In genomic region chr8:90908580-90909471, GRCm38 (mm10) we compare ENCODE assay signal across 7 mouse cellular contexts.
A peak's percentile ranks its signal among the peaks of the same experiment; 100 is the strongest.
DNase-seq lines count a peak whose midpoint lies in the region; ATAC-seq lines count a peak whose summit lies in the region.

No protein-coding gene starts in this region.

- under 1% methylated on average over 75 of the region's 89 CpGs for WGBS in midbrain, embryonic 10.5 days

- DNase-seq in adrenal gland, adult 18-20 months (ENCODE audit: low spot score in 2 of 2): peak; percentile 51 to 57
- peak; percentile 56 for DNase-seq in embryo, embryonic 10.5 days (ENCODE audit: low spot score)
- DNase-seq in gastrocnemius, postnatal 14 days: peak; percentile 56
- DNase-seq in left cerebral cortex, postnatal 4 days: peak; percentile 40
- peak; percentile 70 for DNase-seq in midbrain, embryonic 10.5 days (ENCODE audit: low spot score)
- DNase-seq in right cerebral cortex, postnatal 4 days: peak; percentile 54

- H3K27me3 ChIP-seq in midbrain, embryonic 10.5 days (ENCODE audit: low read depth, poor library complexity, severe bottlenecking): peaks cover 32% of the 10 kb centered on the region

- no peaks in the 10 kb centered on the region for H3K36me3 ChIP-seq in midbrain, embryonic 10.5 days

- intact Hi-C loops in gastrocnemius, postnatal 14 days (cut with DNase I; ENCODE audit: low total_unique reads): no loop called here
- intact Hi-C loops in left cerebral cortex, postnatal 4 days (cut with DNase I): loop anchor here (5.0 to 10.0 kb wide), 2 partner anchors 46 to 82 kb away; partner anchors contain the start of gene Chd9

- ATAC-seq in inflammation-experienced regulatory T-cells, adult 6 months: peak; percentile 36

- peak overlapping the region; percentile 97 for H3K27ac ChIP-seq in midbrain, embryonic 10.5 days (replicated peaks)

- H3K4me3 ChIP-seq in midbrain, embryonic 10.5 days: peak overlapping the region; percentile 97

- H3K4me1 ChIP-seq in midbrain, embryonic 10.5 days: peaks cover 38% of the 10 kb centered on the region

- no peaks in the 10 kb centered on the region for H3K9me3 ChIP-seq in midbrain, embryonic 10.5 days (replicated peaks)

Comparison
In these comparisons a context has a peak if more than half of its experiments do, and no peak if none do; other contexts are left out.
1. Peak in every context shown above with its lines: DNase-seq, ATAC-seq, H3K4me3 ChIP-seq and H3K27ac ChIP-seq.